Mouse (Mus musculus): ENCODE results near the gene Cul4b. TPM values are rescaled to one million over a fixed set of nuclear protein-coding genes. Genes with fewer than 3 reads are reported as not detected.
A peak's percentile ranks its signal among the peaks of the same experiment; 100 is the strongest.

Cul4b gene
- total RNA-seq (2014; rRNA removed) = 17.0 and 17.9 TPM in 2 replicates
- polyA plus RNA-seq (2012; rRNA removed) = 2.5 and 3.0 TPM in 2 replicates

- TF ChIP-seq CTCF (IDR thresholded peaks at IDR 0.05; ENCODE audit: low read depth, low read length) (no peak), POLR2A (IDR thresholded peaks at IDR 0.05; ENCODE audit: extremely low read depth, insufficient read depth, low read length) (no peak)
- Histone ChIP-seq H3K27me3 (ENCODE audit: control insufficient read depth, insufficient read depth, low read length) (no peaks in the 10 kb centered on the region), H3K27ac (replicated peaks; ENCODE audit: insufficient read depth, low read depth, low read length) (no peak within 1 kb of the TSS), H3K36me3 (ENCODE audit: control insufficient read depth, insufficient read depth, low read length) (no peaks in the 10 kb centered on the region), H3K79me2 (ENCODE audit: control insufficient read depth, insufficient read depth, low read length) (no peaks in the 10 kb centered on the region), H3K9ac (ENCODE audit: low read depth, low read length) (no peak within 1 kb of the TSS), H3K4me3 (ENCODE audit: insufficient read depth, low read depth, low read length) (no peak within 1 kb of the TSS), H3K4me1 (ENCODE audit: control insufficient read depth, insufficient read depth, low read length) (no peaks in the 10 kb centered on the region)
- DNase-seq (ENCODE audit: extremely low read depth, low read depth, low spot score) = no peak
- 94% methylated on average over 15 of the region's 15 CpGs for WGBS
Observed at GRCm38 (mm10) chrX:38576078-38576477, at the start of gene Cul4b. Gene Cul4b (minus strand): TSS chrX:38576196.

GRCm38 (mm10) chrX:38600995-38601369 is 25.0 kb upstream of the Cul4b start:
- Histone ChIP-seq H3K9ac (ENCODE audit: low read depth, low read length) (peak overlapping the region; percentile 80), H3K79me2 (ENCODE audit: control insufficient read depth, insufficient read depth, low read length) (no peaks in the 10 kb centered on the region), H3K36me3 (ENCODE audit: control insufficient read depth, insufficient read depth, low read length) (no peaks in the 10 kb centered on the region; the same call in 1 of the 2 replicates), H3K27ac (replicated peaks; ENCODE audit: insufficient read depth, low read depth, low read length) (peak overlapping the region; percentile 70), H3K4me1 (ENCODE audit: control insufficient read depth, insufficient read depth, low read length) (no peaks in the 10 kb centered on the region), H3K27me3 (ENCODE audit: control insufficient read depth, insufficient read depth, low read length) (no peaks in the 10 kb centered on the region), H3K4me3 (ENCODE audit: insufficient read depth, low read depth, low read length) (peak overlapping the region; percentile 69)
- no peak for TF ChIP-seq POLR2A (IDR thresholded peaks at IDR 0.05; ENCODE audit: extremely low read depth, insufficient read depth, low read length)
- DNase-seq (ENCODE audit: extremely low read depth, low read depth, low spot score) = peak; percentile 56
- WGBS = 3% methylated on average over 3 of the region's 3 CpGs

- Histone ChIP-seq H3K4me1 (ENCODE audit: control insufficient read depth, insufficient read depth, low read length) (no peaks in the 10 kb centered on the region), H3K9ac (ENCODE audit: low read depth, low read length) (peak within 1 kb of the TSS; percentile 80), H3K4me3 (ENCODE audit: insufficient read depth, low read depth, low read length) (peak within 1 kb of the TSS; percentile 69), H3K79me2 (ENCODE audit: control insufficient read depth, insufficient read depth, low read length) (no peaks in the 10 kb centered on the region), H3K27me3 (ENCODE audit: control insufficient read depth, insufficient read depth, low read length) (no peaks in the 10 kb centered on the region), H3K36me3 (ENCODE audit: control insufficient read depth, insufficient read depth, low read length) (no peaks in the 10 kb centered on the region; the same call in 1 of the 2 replicates), H3K27ac (replicated peaks; ENCODE audit: insufficient read depth, low read depth, low read length) (peak within 1 kb of the TSS; percentile 70)
- no peak for TF ChIP-seq CTCF (IDR thresholded peaks at IDR 0.05; ENCODE audit: low read depth, low read length)
- no peak for TF ChIP-seq POLR2A (IDR thresholded peaks at IDR 0.05; ENCODE audit: extremely low read depth, insufficient read depth, low read length)
- WGBS = under 1% methylated on average over 26 of the region's 26 CpGs
- DNase-seq (ENCODE audit: extremely low read depth, low read depth, low spot score) = peak; percentile 88
Observed at GRCm38 (mm10) chrX:38600177-38600994, 24.4 kb upstream of the Cul4b start, which contains the start of gene Mcts1. Gene Mcts1 (plus strand): TSS chrX:38600578.

GRCm38 (mm10) chrX:38593180-38593889 is 17.3 kb upstream of the Cul4b start:
- H3K9ac ChIP-seq (ENCODE audit: low read depth, low read length) = no peak overlapping the region
- H3K27ac ChIP-seq (replicated peaks; ENCODE audit: insufficient read depth, low read depth, low read length) = no peak overlapping the region
- H3K4me3 ChIP-seq (ENCODE audit: insufficient read depth, low read depth, low read length) = no peak overlapping the region
- DNase-seq (ENCODE audit: extremely low read depth, low read depth, low spot score) = no peak
- no peaks in the 10 kb centered on the region for H3K4me1 ChIP-seq (ENCODE audit: control insufficient read depth, insufficient read depth, low read length)
- no peaks in the 10 kb centered on the region for H3K36me3 ChIP-seq (ENCODE audit: control insufficient read depth, insufficient read depth, low read length)
- H3K79me2 ChIP-seq (ENCODE audit: control insufficient read depth, insufficient read depth, low read length) = no peaks in the 10 kb centered on the region
- H3K27me3 ChIP-seq (ENCODE audit: control insufficient read depth, insufficient read depth, low read length) = no peaks in the 10 kb centered on the region
- WGBS = 71% methylated on average over 5 of the region's 5 CpGs
- TF ChIP-seq CTCF (IDR thresholded peaks at IDR 0.05; ENCODE audit: low read depth, low read length) (no peak), POLR2A (IDR thresholded peaks at IDR 0.05; ENCODE audit: extremely low read depth, insufficient read depth, low read length) (no peak)

- Histone ChIP-seq H3K9ac (ENCODE audit: low read depth, low read length) (no peak overlapping the region), H3K27ac (replicated peaks; ENCODE audit: insufficient read depth, low read depth, low read length) (no peak overlapping the region), H3K27me3 (ENCODE audit: control insufficient read depth, insufficient read depth, low read length) (no peaks in the 10 kb centered on the region), H3K4me1 (ENCODE audit: control insufficient read depth, insufficient read depth, low read length) (no peaks in the 10 kb centered on the region), H3K79me2 (ENCODE audit: control insufficient read depth, insufficient read depth, low read length) (no peaks in the 10 kb centered on the region), H3K4me3 (ENCODE audit: insufficient read depth, low read depth, low read length) (no peak overlapping the region), H3K36me3 (ENCODE audit: control insufficient read depth, insufficient read depth, low read length) (no peaks in the 10 kb centered on the region)
- DNase-seq (ENCODE audit: extremely low read depth, low read depth, low spot score) = no peak
- TF ChIP-seq POLR2A (IDR thresholded peaks at IDR 0.05; ENCODE audit: extremely low read depth, insufficient read depth, low read length) (no peak), CTCF (IDR thresholded peaks at IDR 0.05; ENCODE audit: low read depth, low read length) (no peak)
- WGBS = 95% methylated on average over 3 of the region's 3 CpGs
Observed at GRCm38 (mm10) chrX:38591749-38592148, 15.8 kb upstream of the Cul4b start.

Data from liver, adult 2 months (tissue).